Mouse (Mus musculus) bone marrow, adult 2 months (tissue): Measurements from ENCODE around the gene Gtpbp1.

ENCODE experiments used
- CTCF ChIP-seq: fragments of 200-500 bp; IDR thresholded peaks from 2 replicates; pipeline ENCODE4 v1.5.1; 2011; ENCODE audit warnings: low read length, control low read depth; ENCODE audit not compliant: control insufficient read depth, insufficient read depth
- POLR2A ChIP-seq: fragments of 200-500 bp; IDR thresholded peaks from 2 replicates; pipeline ENCODE4 v1.6.1; 2011; ENCODE audit warnings: low read depth, mild to moderate bottlenecking, control low read depth, low read length, borderline replicate concordance; ENCODE audit not compliant: control insufficient read depth

DNA sequence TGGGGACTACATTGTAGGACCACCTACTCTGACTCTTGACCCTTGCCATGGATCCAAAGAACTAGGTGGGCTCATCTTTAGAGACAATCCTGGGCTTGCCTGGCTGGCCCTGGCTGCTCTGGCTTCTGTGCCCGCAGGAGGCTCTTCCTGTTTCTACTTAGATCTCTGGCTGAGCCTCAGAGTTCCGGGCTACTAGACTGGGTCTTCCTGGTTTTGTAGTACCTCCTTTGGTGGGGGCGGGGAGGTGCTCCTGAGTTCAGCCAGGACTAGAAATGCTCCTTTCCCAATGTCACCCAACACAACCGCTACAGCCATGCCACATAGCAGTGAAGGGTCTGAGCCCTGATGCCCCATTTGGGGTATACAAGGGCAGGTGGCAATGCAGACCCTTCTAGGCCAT lies 30.2 kb downstream of the Gtpbp1 start:
- TF ChIP-seq CTCF (no peak), POLR2A (no peak)
